8 mouse cellular contexts compared by ENCODE assay signal in the genomic region with DNA sequence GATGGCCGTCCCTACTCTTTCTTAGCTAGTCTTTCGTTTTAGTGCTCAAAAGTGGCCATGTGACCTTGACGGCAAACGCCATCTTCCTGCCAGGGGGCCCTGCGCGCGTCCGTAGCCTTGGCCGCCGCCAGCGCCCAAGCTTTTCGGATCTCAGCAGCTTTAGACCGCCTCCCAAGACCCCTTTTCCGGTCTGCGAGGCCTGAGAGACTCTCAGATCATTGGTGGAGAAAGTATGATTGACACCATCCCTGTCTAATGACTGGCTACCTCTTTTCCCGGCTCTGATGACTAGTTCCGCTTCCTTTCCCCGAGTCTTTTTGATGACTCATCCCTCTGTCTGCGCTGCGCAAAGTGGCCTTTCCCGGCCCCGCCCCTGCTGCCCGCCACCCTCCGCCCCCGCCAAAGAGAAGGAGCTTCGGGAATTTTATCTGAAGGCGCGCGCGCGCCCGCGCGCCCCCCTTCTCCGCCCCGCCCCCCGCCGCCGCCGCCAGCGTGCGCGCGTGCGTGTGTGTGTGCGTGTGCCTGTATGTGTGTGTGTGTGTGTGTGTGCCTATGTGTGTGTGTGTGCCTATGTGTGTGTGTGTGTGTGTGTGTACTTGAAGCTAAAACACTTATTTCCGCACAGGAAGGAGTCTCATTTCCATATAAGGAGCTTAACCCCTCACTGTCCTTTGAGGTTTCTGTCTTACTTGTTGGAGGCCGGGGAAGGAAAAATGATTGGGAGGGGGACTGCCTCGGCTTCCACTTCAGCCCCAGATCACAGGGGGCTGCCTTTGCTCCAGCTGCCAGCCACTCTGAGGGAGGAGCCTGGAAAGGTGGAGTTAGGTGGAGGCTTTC. TPM values are rescaled to one million over a fixed set of nuclear protein-coding genes. Genes with fewer than 3 reads are reported as not detected.
DNase-seq lines count a peak whose midpoint lies in the region; ATAC-seq and TF ChIP-seq lines count a peak whose summit lies in the region.

No protein-coding gene starts in this region.

- peaks cover 6 to 14% of the 10 kb centered on the region in 2 experiments for H3K4me1 ChIP-seq in CH12.LX (ENCODE audit: control insufficient read depth in 1 of 2, insufficient read depth in 2 of 2)
- no peaks in the 10 kb centered on the region for H3K4me1 ChIP-seq in forebrain, embryonic 11.5 days (replicated peaks; ENCODE audit: control insufficient read depth, insufficient read depth, low read length)
- H3K4me1 ChIP-seq in heart, embryonic 16.5 days (ENCODE audit: control insufficient read depth, insufficient read depth, low read length): peaks cover 4% of the 10 kb centered on the region; the same call in 1 of the 2 replicates
- H3K4me1 ChIP-seq in liver, embryonic 15.5 days (replicated peaks): peaks cover 14% of the 10 kb centered on the region
- H3K4me1 ChIP-seq in neural tube, embryonic 12.5 days: no peaks in the 10 kb centered on the region

- no peaks in the 10 kb centered on the region for H3K9me3 ChIP-seq in CH12.LX (replicated peaks; ENCODE audit: low read length)
- H3K9me3 ChIP-seq in forebrain, embryonic 11.5 days (ENCODE audit: control insufficient read depth, low read length): no peaks in the 10 kb centered on the region
- no peaks in the 10 kb centered on the region for H3K9me3 ChIP-seq in heart, embryonic 16.5 days (replicated peaks; ENCODE audit: control insufficient read depth, low read length)
- no peaks in the 10 kb centered on the region for H3K9me3 ChIP-seq in liver, embryonic 15.5 days (replicated peaks)
- H3K9me3 ChIP-seq in neural tube, embryonic 12.5 days: no peaks in the 10 kb centered on the region

- TF ChIP-seq RAD21 in CH12.LX (IDR thresholded peaks at IDR 0.05; ENCODE audit: low read depth, low read length): no peak

- DNase-seq in CH12.LX (ENCODE audit: extremely low read depth): peak; percentile 94
- peak; percentile 82 for DNase-seq in c-Kit-positive CD71-positive TER-119-negative erythroid progenitor cells, embryonic 14.5 days (ENCODE audit: low read depth)
- DNase-seq in forebrain, embryonic 11.5 days (ENCODE audit: low spot score): peak; percentile 90
- DNase-seq in kidney, postnatal 36 days: peak; percentile 84 to 94
- peak; percentile 97 for DNase-seq in telencephalon, adult 2 months (ENCODE audit: low read depth, low spot score)

- in situ Hi-C loops in CH12.LX (cut with MboI; ENCODE audit: low pct_ligation_motif_present, low pct_unique_long_range_greater_than_20kb, low sequenced_read_pairs): loop anchor here (5.0 kb wide), 1 partner anchor 200 kb away; no protein-coding TSS in a partner anchor

- peak overlapping the region; percentile 64; the same call in 1 of the 2 replicates for H3K27ac ChIP-seq in CH12.LX (ENCODE audit: insufficient read depth, low read depth)
- H3K27ac ChIP-seq in forebrain, embryonic 11.5 days (ENCODE audit: low read depth, low read length): peak overlapping the region; percentile 84
- peak overlapping the region; percentile 94 for H3K27ac ChIP-seq in heart, embryonic 16.5 days (ENCODE audit: low read length)
- H3K27ac ChIP-seq in liver, embryonic 15.5 days (replicated peaks): peak overlapping the region; percentile 88
- H3K27ac ChIP-seq in neural tube, embryonic 12.5 days: peak overlapping the region; percentile 57; the same call in 1 of the 2 replicates

- no peak for TF ChIP-seq CTCF in CH12.LX (conservative IDR thresholded peaks at IDR 0.05 in 1 of 2, IDR thresholded peaks at IDR 0.05 in 1 of 2; ENCODE audit: low read depth in 2 of 2, low read length in 2 of 2)

- H3K4me3 ChIP-seq in CH12.LX (replicated peaks in 1 of 3; ENCODE audit: low read depth in 2 of 3, low read length in 2 of 3, poor library complexity in 1 of 3): peak overlapping the region; percentile 41 to 53 (median 52)
- peak overlapping the region; percentile 26 for H3K4me3 ChIP-seq in forebrain, embryonic 11.5 days (ENCODE audit: low read depth, low read length)
- peak overlapping the region; percentile 51 for H3K4me3 ChIP-seq in heart, embryonic 16.5 days (ENCODE audit: low read length)
- H3K4me3 ChIP-seq in liver, embryonic 15.5 days (replicated peaks): peak overlapping the region; percentile 58
- H3K4me3 ChIP-seq in neural tube, embryonic 12.5 days: peak overlapping the region; percentile 31

- 22% methylated on average over 38 of the region's 49 CpGs for WGBS in forebrain, embryonic 11.5 days
- 14% methylated on average over 32 of the region's 49 CpGs for WGBS in heart, embryonic 16.5 days
- 10% methylated on average over 39 of the region's 49 CpGs for WGBS in liver, embryonic 15.5 days (ENCODE audit: insufficient replicate concordance)
- 21% methylated on average over 43 of the region's 49 CpGs for WGBS in neural tube, embryonic 12.5 days

- H3K36me3 ChIP-seq in CH12.LX (replicated peaks in 1 of 2; ENCODE audit: control insufficient read depth in 1 of 2, insufficient read depth in 1 of 2, low read length in 1 of 2): no peaks in the 10 kb centered on the region
- no peaks in the 10 kb centered on the region for H3K36me3 ChIP-seq in forebrain, embryonic 11.5 days (ENCODE audit: control insufficient read depth, insufficient read depth, low read length)
- H3K36me3 ChIP-seq in heart, embryonic 16.5 days (ENCODE audit: control insufficient read depth, insufficient read depth): no peaks in the 10 kb centered on the region
- H3K36me3 ChIP-seq in liver, embryonic 15.5 days (replicated peaks): no peaks in the 10 kb centered on the region
- no peaks in the 10 kb centered on the region for H3K36me3 ChIP-seq in neural tube, embryonic 12.5 days

- peak overlapping the region; percentile 95 for H3K9ac ChIP-seq in CH12.LX (ENCODE audit: insufficient read depth, low read depth)
- peak overlapping the region; percentile 57 for H3K9ac ChIP-seq in forebrain, embryonic 11.5 days (ENCODE audit: low read length)
- peak overlapping the region; percentile 71 for H3K9ac ChIP-seq in heart, embryonic 16.5 days (ENCODE audit: low read length)
- peak overlapping the region; percentile 58 for H3K9ac ChIP-seq in liver, embryonic 15.5 days
- H3K9ac ChIP-seq in neural tube, embryonic 12.5 days: peak overlapping the region; percentile 29; the same call in 1 of the 2 replicates

- TF ChIP-seq EP300 in CH12.LX (IDR thresholded peaks at IDR 0.05; ENCODE audit: low read length): 0 out of 2 replicates have a peak, but pooled peaks have one; percentile 45

- no peaks in the 10 kb centered on the region for H3K79me2 ChIP-seq in CH12.LX (replicated peaks; ENCODE audit: control insufficient read depth, extremely low read depth, insufficient read depth, poor library complexity, severe bottlenecking)

- no peaks in the 10 kb centered on the region for H3K27me3 ChIP-seq in CH12.LX (replicated peaks)
- no peaks in the 10 kb centered on the region for H3K27me3 ChIP-seq in forebrain, embryonic 11.5 days (ENCODE audit: control insufficient read depth, insufficient read depth, low read length)
- no peaks in the 10 kb centered on the region for H3K27me3 ChIP-seq in heart, embryonic 16.5 days (ENCODE audit: control insufficient read depth, insufficient read depth, low read length)
- H3K27me3 ChIP-seq in liver, embryonic 15.5 days: no peaks in the 10 kb centered on the region
- H3K27me3 ChIP-seq in neural tube, embryonic 12.5 days (replicated peaks): no peaks in the 10 kb centered on the region

- peak overlapping the region; percentile 76 for H3K4me2 ChIP-seq in CH12.LX (ENCODE audit: insufficient read depth, low read depth, poor library complexity, severe bottlenecking)
- peak overlapping the region; percentile 48 for H3K4me2 ChIP-seq in forebrain, embryonic 11.5 days (ENCODE audit: low read depth, low read length, severe bottlenecking)
- H3K4me2 ChIP-seq in heart, embryonic 16.5 days (ENCODE audit: low read depth, low read length): peak overlapping the region; percentile 71
- H3K4me2 ChIP-seq in liver, embryonic 15.5 days: peak overlapping the region; percentile 83
- H3K4me2 ChIP-seq in neural tube, embryonic 12.5 days (replicated peaks): peak overlapping the region; percentile 56

- dilution Hi-C loops in CH12.LX (cut with MboI; ENCODE audit: extremely low pct_ligation_motif_present, extremely low pct_unique_long_range_greater_than_20kb, low sequenced_read_pairs): no loop called here

- TF ChIP-seq POLR2A in CH12.LX (IDR thresholded peaks at IDR 0.05; ENCODE audit: low read depth, low read length): peak; percentile 80

- ATAC-seq in forebrain, embryonic 11.5 days (replicated peaks; ENCODE audit: low FRiP score): peak; percentile 95
- peak; percentile 97 for ATAC-seq in heart, embryonic 16.5 days (replicated peaks; ENCODE audit: extremely low read depth, insufficient read depth, low FRiP score)
- peak; percentile 99 for ATAC-seq in liver, embryonic 15.5 days (ENCODE audit: insufficient read depth)
- peak; percentile 97 for ATAC-seq in neural tube, embryonic 12.5 days (ENCODE audit: low FRiP score, low read depth)

RNA-seq across cellular contexts. Expression of gene Nlgn3, which starts 33.6 kb away (rescaled TPM):
- total RNA-seq in CH12.LX (2012; rRNA removed) (0.04 TPM in 1 of 2 replicates, not detected in the other), CH12.LX (2014; rRNA removed) (0.12 and 0.26 TPM in 2 replicates)
- polyA plus RNA-seq in CH12.LX (2012; ENCODE audit: insufficient read length, low read depth): 0.76 and 1.6 TPM in 2 replicates
- polyA plus RNA-seq in forebrain, embryonic 11.5 days (2014; fragmentation: Nextera tagmentation; extraction: Ambion mirVana): 28.1 and 32.1 TPM in 2 replicates
- polyA plus RNA-seq in heart, embryonic 16.5 days (2015; fragmentation: Nextera tagmentation; extraction: Ambion mirVana): 1.9 and 2.0 TPM in 2 replicates
- 0.06 and 0.08 TPM in 2 replicates for polyA plus RNA-seq in liver, embryonic 15.5 days (2015; fragmentation: Nextera tagmentation; extraction: Ambion mirVana)
- polyA plus RNA-seq in neural tube, embryonic 12.5 days (2016; fragmentation: Nextera tagmentation; extraction: Ambion mirVana): 32.5 and 32.8 TPM in 2 replicates

RNA-seq across cellular contexts. Expression of gene Gjb1, which starts 43.6 kb away (rescaled TPM):
- total RNA-seq in CH12.LX (2012; rRNA removed): not detected in 2 replicates
- not detected in 2 replicates for total RNA-seq in CH12.LX (2014; rRNA removed)
- not detected in 2 replicates for polyA plus RNA-seq in CH12.LX (2012; ENCODE audit: insufficient read length, low read depth)
- polyA plus RNA-seq in forebrain, embryonic 11.5 days (2014; fragmentation: Nextera tagmentation; extraction: Ambion mirVana): not detected in 2 replicates
- polyA plus RNA-seq in heart, embryonic 16.5 days (2015; fragmentation: Nextera tagmentation; extraction: Ambion mirVana): 0.10 and 0.60 TPM in 2 replicates
- 111 and 148 TPM in 2 replicates for polyA plus RNA-seq in liver, embryonic 15.5 days (2015; fragmentation: Nextera tagmentation; extraction: Ambion mirVana)
- polyA plus RNA-seq in neural tube, embryonic 12.5 days (2016; fragmentation: Nextera tagmentation; extraction: Ambion mirVana): 0.22 and 0.29 TPM in 2 replicates

RNA-seq across cellular contexts. Expression of gene Med12, which starts 58.8 kb away (rescaled TPM):
- total RNA-seq in CH12.LX (2012; rRNA removed) (35.7 and 40.3 TPM in 2 replicates), CH12.LX (2014; rRNA removed) (15.5 and 15.7 TPM in 2 replicates)
- polyA plus RNA-seq in CH12.LX (2012; ENCODE audit: insufficient read length, low read depth): 45.1 and 66.4 TPM in 2 replicates
- polyA plus RNA-seq in forebrain, embryonic 11.5 days (2014; fragmentation: Nextera tagmentation; extraction: Ambion mirVana): 46.5 and 47.6 TPM in 2 replicates
- polyA plus RNA-seq in heart, embryonic 16.5 days (2015; fragmentation: Nextera tagmentation; extraction: Ambion mirVana): 18.9 and 25.2 TPM in 2 replicates
- polyA plus RNA-seq in liver, embryonic 15.5 days (2015; fragmentation: Nextera tagmentation; extraction: Ambion mirVana): 21.4 and 23.1 TPM in 2 replicates
- polyA plus RNA-seq in neural tube, embryonic 12.5 days (2016; fragmentation: Nextera tagmentation; extraction: Ambion mirVana): 29.0 and 40.2 TPM in 2 replicates

Comparison
In these comparisons a context has a peak if more than half of its experiments do, and no peak if none do; other contexts are left out.
1. Peak in every context shown above with its lines: DNase-seq, ATAC-seq, H3K4me3 ChIP-seq and H3K27ac ChIP-seq.
2. H3K9ac ChIP-seq: peak in every context shown above with its lines; median percentile 95 in CH12.LX; 71 in heart, embryonic 16.5 days; 58 in liver, embryonic 15.5 days; 57 in forebrain, embryonic 11.5 days; 29 in neural tube, embryonic 12.5 days.
3. RNA of gene Gjb1, which starts 43.6 kb away (polyA plus RNA-seq): 111 to 148 TPM in liver, embryonic 15.5 days; 0.10 to 0.60 TPM in heart, embryonic 16.5 days, 0.22 to 0.29 TPM in neural tube, embryonic 12.5 days, not detected in CH12.LX and not detected in forebrain, embryonic 11.5 days; every median in the first group is over 10 times any median in the second.